In genomic region chr8:113660128-113660527, GRCm38 (mm10) we compare ENCODE assay signal across 32 mouse cellular contexts. TPM values are rescaled to one million over a fixed set of nuclear protein-coding genes. Genes with fewer than 3 reads are reported as not detected.
DNase-seq lines count a peak whose midpoint lies in the region; ATAC-seq and TF ChIP-seq lines count a peak whose summit lies in the region.
"Had no signal": no experiment of that assay in that cellular context is flagged by ENCODE, and none has a peak within 500 bp of the region (broad histone marks: within the 10 kb centered on the region; RNA-seq: fewer than 3 reads in every experiment).

No protein-coding gene starts in this region.

- WGBS in liver, postnatal 0 days (ENCODE audit: insufficient replicate concordance) = 80% methylated on average over 1 of the region's 1 CpGs
- 94% methylated on average over 1 of the region's 1 CpGs for WGBS in stomach, postnatal 0 days
- 94% methylated on average over 1 of the region's 1 CpGs for WGBS in thymus, adult 2 months

- TF ChIP-seq CTCF in liver, postnatal 0 days (IDR thresholded peaks at IDR 0.05; ENCODE audit: low read depth) = 0 out of 2 replicates have a peak, but pooled peaks have one; percentile 16
- peak in 1 of 2 experiments; percentile 85; a peak in 2 of 4 replicates for TF ChIP-seq CTCF in CH12.LX (conservative IDR thresholded peaks at IDR 0.05 in 1 of 2, IDR thresholded peaks at IDR 0.05 in 1 of 2; ENCODE audit: low read depth in 2 of 2, low read length in 2 of 2)
- 0 out of 2 replicates have a peak, but pooled peaks have one; percentile 23 for TF ChIP-seq CTCF in stomach, postnatal 0 days (IDR thresholded peaks at IDR 0.05; ENCODE audit: low read depth)
- no peak for TF ChIP-seq CTCF in thymus, adult 2 months (IDR thresholded peaks at IDR 0.05; ENCODE audit: borderline replicate concordance, control insufficient read depth, extremely low read depth, insufficient read depth, low read length, poor library complexity)

- TF ChIP-seq EP300 in liver, postnatal 0 days (IDR thresholded peaks at IDR 0.05; ENCODE audit: low read depth) = no peak
- TF ChIP-seq EP300 in CH12.LX (IDR thresholded peaks at IDR 0.05; ENCODE audit: low read length) = no peak
- no peak for TF ChIP-seq EP300 in stomach, postnatal 0 days (optimal IDR thresholded peaks at IDR 0.05)

- TF ChIP-seq RAD21 in CH12.LX (IDR thresholded peaks at IDR 0.05; ENCODE audit: low read depth, low read length) = peak; percentile 89

- in situ Hi-C loops in CH12.LX (cut with MboI; ENCODE audit: low pct_ligation_motif_present, low pct_unique_long_range_greater_than_20kb, low sequenced_read_pairs) = loop anchor here (10.0 to 25.0 kb wide), 2 partner anchors 325 to 777 kb away; partner anchors contain the start of gene Wwox

- H3K4me3 ChIP-seq in liver, postnatal 0 days (ENCODE audit: low read depth, low read length) = no peak overlapping the region
- no peak overlapping the region for H3K4me3 ChIP-seq in CH12.LX (replicated peaks in 1 of 3; ENCODE audit: low read depth in 2 of 3, low read length in 2 of 3, poor library complexity in 1 of 3)
- no peak overlapping the region for H3K4me3 ChIP-seq in stomach, postnatal 0 days (ENCODE audit: low read depth, low read length)
- H3K4me3 ChIP-seq in thymus, adult 2 months (ENCODE audit: control insufficient read depth, insufficient read depth, low read length) = no peak overlapping the region
- H3K4me3 ChIP-seq: embryonic facial prominence, embryonic 10.5 days; embryonic facial prominence, embryonic 15.5 days; forebrain, embryonic 13.5 days; hindbrain, embryonic 15.5 days; limb, embryonic 13.5 days; liver, embryonic 12.5 days; midbrain, embryonic 12.5 days had no signal

- H3K9ac ChIP-seq in liver, postnatal 0 days (replicated peaks) = no peak overlapping the region
- no peak overlapping the region for H3K9ac ChIP-seq in CH12.LX (ENCODE audit: insufficient read depth, low read depth)
- H3K9ac ChIP-seq in stomach, postnatal 0 days (ENCODE audit: low read length) = no peak overlapping the region
- H3K9ac ChIP-seq: embryonic facial prominence, embryonic 15.5 days; forebrain, embryonic 13.5 days; hindbrain, embryonic 15.5 days; limb, embryonic 13.5 days; liver, embryonic 12.5 days; midbrain, embryonic 12.5 days had no signal

- dilution Hi-C loops in CH12.LX (cut with MboI; ENCODE audit: extremely low pct_ligation_motif_present, extremely low pct_unique_long_range_greater_than_20kb, low sequenced_read_pairs) = no loop called here

- no peaks in the 10 kb centered on the region for H3K9me3 ChIP-seq in liver, postnatal 0 days (ENCODE audit: low read length)
- no peaks in the 10 kb centered on the region for H3K9me3 ChIP-seq in CH12.LX (replicated peaks; ENCODE audit: low read length)
- H3K9me3 ChIP-seq in stomach, postnatal 0 days (ENCODE audit: control insufficient read depth, low read length) = no peaks in the 10 kb centered on the region
- H3K9me3 ChIP-seq: embryonic facial prominence, embryonic 10.5 days; embryonic facial prominence, embryonic 15.5 days; forebrain, embryonic 13.5 days; hindbrain, embryonic 15.5 days; limb, embryonic 13.5 days; liver, embryonic 12.5 days; midbrain, embryonic 12.5 days had no signal

- TF ChIP-seq POLR2A in CH12.LX (IDR thresholded peaks at IDR 0.05; ENCODE audit: low read depth, low read length) = no peak
- no peak for TF ChIP-seq POLR2A in thymus, adult 2 months (IDR thresholded peaks at IDR 0.05; ENCODE audit: control insufficient read depth, extremely low read depth, insufficient read depth, low read length, poor library complexity)

- DNase-seq in liver, postnatal 0 days = no peak
- DNase-seq in liver = no peak
- peak; percentile 80 for DNase-seq in CH12.LX (ENCODE audit: extremely low read depth)
- DNase-seq in stomach, postnatal 0 days (ENCODE audit: low spot score) = peak; percentile 6
- DNase-seq in thymus, adult 2 months = no peak
- DNase-seq in left cerebral cortex, postnatal 14 days (ENCODE audit: low spot score in 2 of 2) = no peak
- DNase-seq: adrenal gland, adult 8-10 months; cerebellum, adult 2 months; cerebellum, postnatal 14 days; gastrocnemius, postnatal 14 days; heart, adult 18-20 months; heart, postnatal 36 days; kidney, adult 2 months; layer of hippocampus, adult 9-11 months; lung, adult 2 months; lung, postnatal 14 days had no signal

- no peaks in the 10 kb centered on the region for H3K4me1 ChIP-seq in liver, postnatal 0 days (ENCODE audit: insufficient read depth)
- peaks cover 8 to 34% of the 10 kb centered on the region in 2 experiments for H3K4me1 ChIP-seq in CH12.LX (ENCODE audit: control insufficient read depth in 1 of 2, insufficient read depth in 2 of 2)
- no peaks in the 10 kb centered on the region for H3K4me1 ChIP-seq in stomach, postnatal 0 days (replicated peaks; ENCODE audit: control insufficient read depth, insufficient read depth)
- H3K4me1 ChIP-seq in thymus, adult 2 months (replicated peaks; ENCODE audit: control insufficient read depth, insufficient read depth, low read length) = no peaks in the 10 kb centered on the region
- H3K4me1 ChIP-seq: embryonic facial prominence, embryonic 10.5 days; embryonic facial prominence, embryonic 15.5 days; hindbrain, embryonic 15.5 days; liver, embryonic 12.5 days had no signal

- H3K4me2 ChIP-seq in liver, postnatal 0 days (ENCODE audit: low read depth, low read length) = no peak overlapping the region
- no peak overlapping the region for H3K4me2 ChIP-seq in CH12.LX (ENCODE audit: insufficient read depth, low read depth, poor library complexity, severe bottlenecking)
- H3K4me2 ChIP-seq in stomach, postnatal 0 days (replicated peaks; ENCODE audit: low read depth) = no peak overlapping the region
- H3K4me2 ChIP-seq: embryonic facial prominence, embryonic 15.5 days; forebrain, embryonic 13.5 days; heart, embryonic 11.5 days; hindbrain, embryonic 15.5 days; limb, embryonic 13.5 days; liver, embryonic 12.5 days; midbrain, embryonic 12.5 days had no signal

- no peaks in the 10 kb centered on the region for H3K27me3 ChIP-seq in liver, postnatal 0 days (ENCODE audit: insufficient read depth, low read length)
- H3K27me3 ChIP-seq in CH12.LX (replicated peaks) = no peaks in the 10 kb centered on the region
- H3K27me3 ChIP-seq in stomach, postnatal 0 days (ENCODE audit: control insufficient read depth, insufficient read depth, low read length) = no peaks in the 10 kb centered on the region
- no peaks in the 10 kb centered on the region for H3K27me3 ChIP-seq in thymus, adult 2 months (ENCODE audit: control insufficient read depth, insufficient read depth, low read length)
- H3K27me3 ChIP-seq: embryonic facial prominence, embryonic 15.5 days; forebrain, embryonic 13.5 days; hindbrain, embryonic 15.5 days; liver, embryonic 12.5 days; midbrain, embryonic 12.5 days had no signal

- H3K27ac ChIP-seq in liver, postnatal 0 days (ENCODE audit: low read depth) = no peak overlapping the region
- no peak overlapping the region for H3K27ac ChIP-seq in CH12.LX (ENCODE audit: insufficient read depth, low read depth)
- H3K27ac ChIP-seq in stomach, postnatal 0 days (replicated peaks) = no peak overlapping the region
- no peak overlapping the region for H3K27ac ChIP-seq in thymus, adult 2 months (ENCODE audit: control insufficient read depth, insufficient read depth, low read length)
- H3K27ac ChIP-seq: embryonic facial prominence, embryonic 10.5 days; embryonic facial prominence, embryonic 15.5 days; forebrain, embryonic 13.5 days; hindbrain, embryonic 15.5 days; kidney, postnatal 0 days; limb, embryonic 13.5 days; liver, embryonic 12.5 days; midbrain, embryonic 12.5 days had no signal

- no peaks in the 10 kb centered on the region for H3K36me3 ChIP-seq in liver, postnatal 0 days (replicated peaks; ENCODE audit: insufficient read depth, low read length)
- peaks cover 0 to 2% of the 10 kb centered on the region in 2 experiments for H3K36me3 ChIP-seq in CH12.LX (replicated peaks in 1 of 2; ENCODE audit: control insufficient read depth in 1 of 2, insufficient read depth in 1 of 2, low read length in 1 of 2)
- no peaks in the 10 kb centered on the region for H3K36me3 ChIP-seq in stomach, postnatal 0 days (ENCODE audit: control insufficient read depth, insufficient read depth, low read length)
- no peaks in the 10 kb centered on the region for H3K36me3 ChIP-seq in thymus, adult 2 months (ENCODE audit: control insufficient read depth, insufficient read depth, low read length)
- H3K36me3 ChIP-seq: embryonic facial prominence, embryonic 10.5 days; embryonic facial prominence, embryonic 15.5 days; hindbrain, embryonic 15.5 days; limb, embryonic 13.5 days; liver, embryonic 12.5 days; midbrain, embryonic 12.5 days had no signal

- H3K79me2 ChIP-seq in CH12.LX (replicated peaks; ENCODE audit: control insufficient read depth, extremely low read depth, insufficient read depth, poor library complexity, severe bottlenecking) = no peaks in the 10 kb centered on the region

- ATAC-seq in liver, postnatal 0 days = no peak
- peak; percentile 34; the same call in 1 of the 2 replicates for ATAC-seq in granulocyte monocyte progenitor cell, adult 5-6 weeks (replicated peaks; ENCODE audit: poor library complexity, severe bottlenecking)
- no peak for ATAC-seq in stomach, postnatal 0 days (ENCODE audit: low FRiP score, low TSS enrichment)
- ATAC-seq: forebrain, embryonic 13.5 days; liver, embryonic 12.5 days had no signal

- intact Hi-C loops in left cerebral cortex, postnatal 14 days (cut with DNase I) = loop anchor here (10.0 kb wide), 1 partner anchor 185 kb away; the partner anchor contains the start of gene Adamts18

RNA-seq across cellular contexts. Expression of gene Syce1l, which starts 17.1 kb away (rescaled TPM):
- not detected in 2 replicates for polyA plus RNA-seq in liver, postnatal 0 days (2015; fragmentation: Nextera tagmentation; extraction: Ambion mirVana)
- total RNA-seq in CH12.LX (2012; rRNA removed) (1.4 and 1.6 TPM in 2 replicates), CH12.LX (2014; rRNA removed) (0.30 and 0.94 TPM in 2 replicates)
- 1.9 and 2.4 TPM in 2 replicates for polyA plus RNA-seq in CH12.LX (2012; ENCODE audit: insufficient read length, low read depth)
- total RNA-seq in granulocyte monocyte progenitor cell, adult 5-6 weeks (2014; fragmentation: Nextera tagmentation) = not detected in 2 replicates
- not detected in 2 replicates for total RNA-seq in granulocyte monocyte progenitor cell, adult 5-6 weeks (2017)
- not detected in 2 replicates for polyA plus RNA-seq in stomach, postnatal 0 days (2015; fragmentation: Nextera tagmentation; extraction: Ambion mirVana)
- polyA plus RNA-seq in thymus, adult 2 months (2012; rRNA removed) = not detected in 2 replicates
- not detected for total RNA-seq in left cerebral cortex, postnatal 14 days (2021)
- total RNA-seq: ES-E14; gastrocnemius, postnatal 14 days; heart, adult 18-20 months; heart, postnatal 36 days; monocyte, adult 5-6 weeks had no signal
- polyA plus RNA-seq: embryonic facial prominence, embryonic 10.5 days; embryonic facial prominence, embryonic 15.5 days; forebrain, embryonic 13.5 days; heart, embryonic 11.5 days; heart, embryonic 16.5 days; intestine, embryonic 14.5 days; kidney, postnatal 0 days; large intestine, adult 2 months; limb, embryonic 13.5 days; liver, embryonic 12.5 days; lung, adult 2 months; midbrain, embryonic 12.5 days; neural tube, embryonic 14.5 days had no signal

RNA-seq across cellular contexts. Expression of gene Mon1b, which starts 24.7 kb away (rescaled TPM):
- 1.4 and 1.6 TPM in 2 replicates for polyA plus RNA-seq in liver, postnatal 0 days (2015; fragmentation: Nextera tagmentation; extraction: Ambion mirVana)
- 12.6 and 15.2 TPM in 2 replicates for total RNA-seq in CH12.LX (2012; rRNA removed)
- total RNA-seq in CH12.LX (2014; rRNA removed) = 6.5 and 7.2 TPM in 2 replicates
- 14.7 and 17.1 TPM in 2 replicates for polyA plus RNA-seq in CH12.LX (2012; ENCODE audit: insufficient read length, low read depth)
- total RNA-seq in granulocyte monocyte progenitor cell, adult 5-6 weeks (2014; fragmentation: Nextera tagmentation) = 15.4 and 16.8 TPM in 2 replicates
- 13.7 and 15.0 TPM in 2 replicates for total RNA-seq in granulocyte monocyte progenitor cell, adult 5-6 weeks (2017)
- polyA plus RNA-seq in stomach, postnatal 0 days (2015; fragmentation: Nextera tagmentation; extraction: Ambion mirVana) = 3.1 and 3.7 TPM in 2 replicates
- polyA plus RNA-seq in thymus, adult 2 months (2012; rRNA removed) = 16.5 and 22.7 TPM in 2 replicates
- 10 to 100 TPM; 19.4 to 21.4 TPM for total RNA-seq in left cerebral cortex, postnatal 14 days (2021)

Comparison
In these comparisons a context has a peak if more than half of its experiments do, and no peak if none do; other contexts are left out.
1. DNase-seq: peak in CH12.LX (single experiment) and stomach, postnatal 0 days (single experiment); none in liver, postnatal 0 days (single experiment), liver (single experiment), thymus, adult 2 months (single experiment) and left cerebral cortex, postnatal 14 days (0 of 2).